Mouse (Mus musculus): Measurements from ENCODE around the gene Ypel3. TPM values are rescaled to one million over a fixed set of nuclear protein-coding genes. Genes with fewer than 3 reads are reported as not detected.
"Not testable (repeated sequence)": the region's sequence is repeated elsewhere in the genome, so short reads cannot be mapped to it uniquely, and the experiment has no call there.

Ypel3 gene
- polyA plus RNA-seq, 1 experiment, result 439 TPM

GRCm38 (mm10) chr7:126765540-126765939 is 11.2 kb upstream of the Ypel3 start:
- no peak for DNase-seq (ENCODE audit: extremely low spot score in 1 of 2, low spot score in 1 of 2)

GRCm38 (mm10) chr7:126766201-126766600 is 10.6 kb upstream of the Ypel3 start, which contains the start of gene Gdpd3:
Gene Gdpd3 (plus strand): TSS chr7:126766334.
- DNase-seq (ENCODE audit: extremely low spot score in 1 of 2, low spot score in 1 of 2), result no peak

- DNase-seq (ENCODE audit: extremely low spot score in 1 of 2, low spot score in 1 of 2), result no peak
Observed at GRCm38 (mm10) chr7:126767001-126767400, 9.8 kb upstream of the Ypel3 start.

GRCm38 (mm10) chr7:126770784-126771183 is 6.0 kb upstream of the Ypel3 start:
- no peak for DNase-seq (ENCODE audit: extremely low spot score in 1 of 2, low spot score in 1 of 2)

- no peak for DNase-seq (ENCODE audit: extremely low spot score in 1 of 2, low spot score in 1 of 2)
Observed at GRCm38 (mm10) chr7:126773351-126773750, 3.4 kb upstream of the Ypel3 start.

- no peak for DNase-seq (ENCODE audit: extremely low spot score in 1 of 2, low spot score in 1 of 2)
Observed at GRCm38 (mm10) chr7:126774463-126774862, 2.3 kb upstream of the Ypel3 start.

- DNase-seq (ENCODE audit: extremely low spot score in 1 of 2, low spot score in 1 of 2), result no peak
Observed at GRCm38 (mm10) chr7:126775185-126775977, 1.4 kb upstream of the Ypel3 start.

- no peak for DNase-seq (ENCODE audit: extremely low spot score in 1 of 2, low spot score in 1 of 2)
Observed at GRCm38 (mm10) chr7:126775978-126776234, 849 bp upstream of the Ypel3 start.

- no peak for DNase-seq (ENCODE audit: extremely low spot score in 1 of 2, low spot score in 1 of 2)
Observed at GRCm38 (mm10) chr7:126777476-126777875, 721 bp downstream of the Ypel3 start.

GRCm38 (mm10) chr7:126778147-126778546 is 1.4 kb downstream of the Ypel3 start:
- no peak for DNase-seq (ENCODE audit: extremely low spot score in 1 of 2, low spot score in 1 of 2)

GRCm38 (mm10) chr7:126779101-126779500 is 2.3 kb downstream of the Ypel3 start:
- not testable (repeated sequence) for DNase-seq (ENCODE audit: extremely low spot score in 1 of 2, low spot score in 1 of 2)

- peak; percentile 74 to 89 for DNase-seq (ENCODE audit: extremely low spot score in 1 of 2, low spot score in 1 of 2)
Observed at GRCm38 (mm10) chr7:126779983-126780970, 3.5 kb downstream of the Ypel3 start.

GRCm38 (mm10) chr7:126780971-126781635 is 4.3 kb downstream of the Ypel3 start, which contains the start of gene Tbx6:
Gene Tbx6 (plus strand): TSS chr7:126781483.
- no peak for DNase-seq (ENCODE audit: extremely low spot score in 1 of 2, low spot score in 1 of 2)

GRCm38 (mm10) chr7:126781661-126782370 is 5.1 kb downstream of the Ypel3 start:
- no peak for DNase-seq (ENCODE audit: extremely low spot score in 1 of 2, low spot score in 1 of 2)

GRCm38 (mm10) chr7:126782693-126783092 is 5.9 kb downstream of the Ypel3 start:
- DNase-seq (ENCODE audit: extremely low spot score in 1 of 2, low spot score in 1 of 2), result no peak

GRCm38 (mm10) chr7:126784469-126784868 is 7.7 kb downstream of the Ypel3 start:
- DNase-seq (ENCODE audit: extremely low spot score in 1 of 2, low spot score in 1 of 2), result no peak

- no peak for DNase-seq (ENCODE audit: extremely low spot score in 1 of 2, low spot score in 1 of 2)
Observed at GRCm38 (mm10) chr7:126785056-126785455, 8.3 kb downstream of the Ypel3 start.

- no peak for DNase-seq (ENCODE audit: extremely low spot score in 1 of 2, low spot score in 1 of 2)
Observed at GRCm38 (mm10) chr7:126786142-126786541, 9.4 kb downstream of the Ypel3 start.

- no peak for DNase-seq (ENCODE audit: extremely low spot score in 1 of 2, low spot score in 1 of 2)
Observed at GRCm38 (mm10) chr7:126789141-126789540, 12.4 kb downstream of the Ypel3 start.

All from frontal cortex, adult 2 months (tissue).